Comparison of ENCODE assay signal across 9 mouse cellular contexts in the genomic region with DNA sequence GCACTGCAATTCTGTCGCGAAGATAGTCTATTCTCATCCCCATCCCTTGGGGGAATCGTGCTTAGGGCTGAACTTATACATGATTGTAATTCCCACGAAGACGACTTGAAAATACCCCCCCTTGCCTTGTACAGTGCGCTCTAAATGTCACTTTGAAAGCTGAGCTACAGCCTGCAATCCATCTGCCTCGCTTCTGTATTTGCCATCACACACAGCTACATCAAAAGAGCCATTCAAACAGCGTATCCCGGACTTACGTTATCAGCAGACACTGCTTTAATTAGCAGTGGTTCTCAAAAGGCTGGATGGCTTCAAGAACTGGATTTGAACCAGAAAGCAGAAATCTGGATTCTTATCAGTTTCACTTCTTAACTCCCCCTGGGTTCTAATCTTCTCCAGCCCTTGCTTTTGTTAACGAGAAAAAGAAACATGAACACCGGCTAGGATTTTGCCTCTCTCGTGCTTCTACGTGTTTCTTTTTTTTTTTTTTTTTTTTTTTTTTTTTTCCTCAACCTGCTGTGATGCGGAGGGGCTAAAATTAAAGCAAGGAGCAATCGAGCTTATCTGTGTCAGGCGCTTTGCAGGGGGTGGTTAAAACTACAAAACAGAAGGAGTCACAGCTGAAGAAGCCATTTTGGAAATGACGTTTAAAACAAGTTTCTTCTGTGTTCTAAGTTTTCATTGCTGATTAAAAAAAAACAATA. TPM values are rescaled to one million over a fixed set of nuclear protein-coding genes. Genes with fewer than 3 reads are reported as not detected.
DNase-seq lines count a peak whose midpoint lies in the region; ATAC-seq lines count a peak whose summit lies in the region.
"Had no signal": no experiment of that assay in that cellular context is flagged by ENCODE, and none has a peak within 500 bp of the region (broad histone marks: within the 10 kb centered on the region; RNA-seq: fewer than 3 reads in every experiment).

No protein-coding gene starts in this region.

- H3K9ac ChIP-seq in stomach, embryonic 14.5 days (replicated peaks; ENCODE audit: low read depth, low read length) = no peak overlapping the region
- H3K9ac ChIP-seq in kidney, embryonic 14.5 days (ENCODE audit: low read depth, low read length) = no peak overlapping the region

- no peak for ATAC-seq in stomach, embryonic 14.5 days (ENCODE audit: insufficient number of reproducible peaks, insufficient read depth, low FRiP score, low read depth)
- no peak for ATAC-seq in kidney, embryonic 14.5 days (ENCODE audit: low FRiP score, low TSS enrichment)
- no peak for ATAC-seq in monocyte, adult 5-6 weeks (replicated peaks; ENCODE audit: insufficient number of reproducible peaks, low FRiP score, low TSS enrichment, poor library complexity, severe bottlenecking)

- WGBS in stomach, embryonic 14.5 days = 18% methylated on average over 18 of the region's 18 CpGs
- WGBS in kidney, embryonic 14.5 days = 59% methylated on average over 18 of the region's 18 CpGs

- no peak overlapping the region for H3K27ac ChIP-seq in stomach, embryonic 14.5 days (ENCODE audit: low read length)
- H3K27ac ChIP-seq in kidney, embryonic 14.5 days (ENCODE audit: low read depth, low read length) = no peak overlapping the region

- no peaks in the 10 kb centered on the region for H3K36me3 ChIP-seq in stomach, embryonic 14.5 days (ENCODE audit: control insufficient read depth, insufficient read depth, low read length)
- H3K36me3 ChIP-seq in kidney, embryonic 14.5 days (ENCODE audit: control insufficient read depth, insufficient read depth, low read length) = no peaks in the 10 kb centered on the region

- no peaks in the 10 kb centered on the region for H3K4me1 ChIP-seq in stomach, embryonic 14.5 days (ENCODE audit: control insufficient read depth, insufficient read depth, low read length)
- H3K4me1 ChIP-seq in kidney, embryonic 14.5 days (ENCODE audit: control insufficient read depth, insufficient read depth, low read length) = no peaks in the 10 kb centered on the region

- DNase-seq in cerebellum, postnatal 36 days = peak; percentile 4 to 22
- DNase-seq in cerebellum, adult 9-11 months = no peak
- peak; percentile 39 for DNase-seq in embryo, embryonic 10.5 days (ENCODE audit: low spot score)
- DNase-seq in heart, postnatal 10 days = peak; percentile 17 to 50
- peak; percentile 40 to 53 for DNase-seq in left cerebral cortex, postnatal 36 days (ENCODE audit: low spot score in 2 of 2)

- intact Hi-C loops in heart, postnatal 10 days (cut with DNase I) = no loop called here
- intact Hi-C loops in left cerebral cortex, postnatal 36 days (cut with DNase I) = no loop called here

- H3K4me3 ChIP-seq in stomach, embryonic 14.5 days (ENCODE audit: low read depth, low read length) = no peak overlapping the region
- H3K4me3 ChIP-seq in kidney, embryonic 14.5 days (ENCODE audit: low read length) = no peak overlapping the region
- H3K4me3 ChIP-seq: myocyte had no signal

- peak overlapping the region; percentile 13 for H3K4me2 ChIP-seq in stomach, embryonic 14.5 days (replicated peaks; ENCODE audit: low read depth, low read length)
- H3K4me2 ChIP-seq in kidney, embryonic 14.5 days (replicated peaks; ENCODE audit: low read depth, low read length) = no peak overlapping the region; the same call in 1 of the 2 replicates

- no peaks in the 10 kb centered on the region for H3K9me3 ChIP-seq in stomach, embryonic 14.5 days (ENCODE audit: control insufficient read depth, low read depth, low read length)
- H3K9me3 ChIP-seq in kidney, embryonic 14.5 days (ENCODE audit: control insufficient read depth, low read length) = no peaks in the 10 kb centered on the region

- H3K27me3 ChIP-seq in stomach, embryonic 14.5 days (ENCODE audit: control insufficient read depth, insufficient read depth, low read length) = no peaks in the 10 kb centered on the region
- H3K27me3 ChIP-seq in kidney, embryonic 14.5 days (ENCODE audit: control insufficient read depth, insufficient read depth, low read length) = no peaks in the 10 kb centered on the region

RNA-seq across cellular contexts. Expression of gene Mlip, which starts 12.5 kb away (rescaled TPM):
- 100 to 1,000 TPM; 154 TPM for total RNA-seq in heart, postnatal 10 days (2021)
- total RNA-seq in left cerebral cortex, postnatal 36 days (2021) = 100 to 1,000 TPM; 117 to 119 TPM
- polyA plus RNA-seq in stomach, embryonic 14.5 days (2014; fragmentation: Nextera tagmentation; extraction: Ambion mirVana) = 0.46 TPM in 2 replicates
- not detected in 2 replicates for polyA plus RNA-seq in kidney, embryonic 14.5 days (2014; fragmentation: Nextera tagmentation; extraction: Ambion mirVana)
- not detected in 3 replicates for total RNA-seq in monocyte, adult 5-6 weeks (2017)

Comparison
In these comparisons a context has a peak if more than half of its experiments do, and no peak if none do; other contexts are left out.
1. RNA of gene Mlip, which starts 12.5 kb away (total RNA-seq): 154 TPM in heart, postnatal 10 days and 117 to 119 TPM in left cerebral cortex, postnatal 36 days; not detected in monocyte, adult 5-6 weeks; every median in the first group is over 100 times any median in the second.